Mouse (Mus musculus) MEL (cell line): ENCODE data around the gene Ubn1.

ENCODE experiments used
- BHLHE40 ChIP-seq: IDR thresholded peaks from 2 replicates; pipeline ENCODE4 v1.6.1; 2012; ENCODE audit warnings: low read depth, mild to moderate bottlenecking, inconsistent platforms, low read length, improper control_type of control experiment, borderline replicate concordance
- RCOR1 ChIP-seq: IDR thresholded peaks from 2 replicates; pipeline ENCODE4 v1.6.1; 2012; ENCODE audit warnings: low read depth, mild to moderate bottlenecking, inconsistent platforms, low read length, improper control_type of control experiment
- USF2 ChIP-seq, 2 experiments: IDR thresholded peaks; 2 replicates each; pipeline ENCODE4 v1.6.1; 2011 to 2012; ENCODE audit warnings: improper control_type of control experiment in 2 of 2, low read length in 2 of 2, borderline replicate concordance in 1 of 2, inconsistent platforms in 1 of 2, low read depth in 1 of 2, mild to moderate bottlenecking in 1 of 2; ENCODE audit not compliant: insufficient read depth in 1 of 2

DNA sequence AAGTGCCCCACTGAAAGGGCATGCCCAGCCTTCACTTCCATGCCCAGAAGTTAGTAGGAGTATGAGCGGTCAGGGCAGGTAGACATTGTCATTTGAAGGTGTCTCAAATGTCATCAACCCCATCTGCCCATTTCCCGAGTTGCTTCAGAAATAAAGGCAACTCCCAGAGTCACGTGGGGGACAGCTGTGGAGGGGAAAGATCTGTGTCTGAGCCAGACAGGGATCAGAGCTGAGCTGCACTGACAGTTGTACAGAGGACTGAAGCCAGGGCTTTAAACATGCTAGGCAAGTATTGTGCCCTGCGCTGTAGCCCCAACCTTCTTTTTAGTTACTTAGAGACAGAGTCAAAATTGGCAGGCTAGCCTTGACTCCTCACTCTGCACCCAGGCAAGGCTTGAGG, 70.0 kb downstream of the Ubn1 start:
- TF ChIP-seq USF2 (IDR thresholded peaks at IDR 0.05; ENCODE audit: borderline replicate concordance in 1 of 2, insufficient read depth in 1 of 2, low read depth in 1 of 2, low read length in 2 of 2) (no peak), BHLHE40 (no peak), RCOR1 (no peak)
